Mouse (Mus musculus): ENCODE data around the gene Fbxw2.
"Not testable (repeated sequence)": the region's sequence is repeated elsewhere in the genome, so short reads cannot be mapped to it uniquely, and the experiment has no call there.

Fbxw2 gene

DNA sequence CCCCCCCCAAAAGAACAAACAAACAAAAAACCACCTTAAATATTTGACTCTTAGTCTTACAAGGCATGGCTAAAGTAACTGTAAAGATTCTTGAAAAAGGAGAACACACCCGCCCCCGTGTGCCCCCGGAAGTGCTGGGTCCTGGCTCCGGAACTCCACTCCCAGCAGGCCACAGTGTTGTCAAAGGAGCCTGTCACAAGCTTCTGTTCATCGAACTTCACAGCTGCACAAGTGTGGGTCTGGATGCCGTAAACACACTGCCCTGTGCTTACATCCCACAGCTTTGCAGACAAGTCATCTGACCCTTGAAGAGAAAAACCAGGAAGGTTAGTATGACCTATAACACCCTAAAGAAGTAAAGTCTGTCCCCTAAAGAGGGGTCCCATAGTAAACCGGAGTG lies 13.4 kb downstream of the Fbxw2 start:
- no peak for DNase-seq (ENCODE audit: low read depth, low spot score)

- DNase-seq (ENCODE audit: low read depth, low spot score) = no peak
Measured at GRCm38 (mm10) chr2:34810775-34811174, 15.3 kb downstream of the Fbxw2 start.

DNA sequence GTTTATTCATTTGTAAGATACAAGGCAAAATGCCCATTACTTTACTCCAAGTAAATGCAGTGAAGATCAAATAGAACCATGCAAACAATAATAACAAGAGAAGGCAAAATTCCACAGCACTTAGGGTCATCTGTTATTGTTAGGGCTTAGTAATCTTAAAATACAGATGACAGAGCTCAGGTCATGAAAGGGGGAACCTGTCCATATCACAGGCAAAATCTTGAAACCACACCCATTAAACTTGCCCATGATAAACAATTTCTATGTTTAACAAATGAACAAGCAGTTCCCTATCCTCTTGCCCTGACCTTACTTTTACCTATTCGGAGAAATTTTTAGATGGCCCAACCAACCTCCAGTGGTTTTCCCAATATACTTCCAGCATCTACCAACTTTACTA lies 16.5 kb downstream of the Fbxw2 start:
- no peak for DNase-seq (ENCODE audit: low read depth, low spot score)

- DNase-seq (ENCODE audit: low read depth, low spot score) = no peak
Measured at GRCm38 (mm10) chr2:34808057-34808456, 18.1 kb downstream of the Fbxw2 start.

GRCm38 (mm10) chr2:34805364-34805950 lies 20.7 kb downstream of the Fbxw2 start:
- DNase-seq (ENCODE audit: low read depth, low spot score) = no peak

- peak; percentile 19 for DNase-seq (ENCODE audit: low read depth, low spot score)
Measured at GRCm38 (mm10) chr2:34804815-34805214, 21.3 kb downstream of the Fbxw2 start.

- no peak for DNase-seq (ENCODE audit: low read depth, low spot score)
Measured at GRCm38 (mm10) chr2:34804172-34804571, 21.9 kb downstream of the Fbxw2 start.

DNA sequence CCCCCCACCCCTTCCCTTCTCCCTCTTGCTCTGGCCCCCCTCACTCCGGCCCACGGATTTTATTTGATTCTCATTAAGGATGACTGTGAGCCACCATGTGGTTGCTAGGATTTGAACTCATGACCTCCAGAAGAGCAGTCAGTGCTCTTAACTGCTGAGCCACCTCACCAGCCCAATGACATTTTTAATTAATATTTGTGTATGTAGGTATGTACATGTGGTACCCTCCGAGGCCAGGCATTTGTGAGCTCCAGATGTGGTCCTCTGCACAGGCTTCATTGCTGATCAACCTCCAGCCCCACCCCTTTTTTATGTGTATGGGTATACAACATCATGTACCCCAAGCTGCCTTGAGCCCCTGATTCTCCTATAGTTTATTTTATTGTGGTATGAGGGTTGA lies 22.4 kb downstream of the Fbxw2 start:
- DNase-seq (ENCODE audit: low read depth, low spot score) = no peak

DNA sequence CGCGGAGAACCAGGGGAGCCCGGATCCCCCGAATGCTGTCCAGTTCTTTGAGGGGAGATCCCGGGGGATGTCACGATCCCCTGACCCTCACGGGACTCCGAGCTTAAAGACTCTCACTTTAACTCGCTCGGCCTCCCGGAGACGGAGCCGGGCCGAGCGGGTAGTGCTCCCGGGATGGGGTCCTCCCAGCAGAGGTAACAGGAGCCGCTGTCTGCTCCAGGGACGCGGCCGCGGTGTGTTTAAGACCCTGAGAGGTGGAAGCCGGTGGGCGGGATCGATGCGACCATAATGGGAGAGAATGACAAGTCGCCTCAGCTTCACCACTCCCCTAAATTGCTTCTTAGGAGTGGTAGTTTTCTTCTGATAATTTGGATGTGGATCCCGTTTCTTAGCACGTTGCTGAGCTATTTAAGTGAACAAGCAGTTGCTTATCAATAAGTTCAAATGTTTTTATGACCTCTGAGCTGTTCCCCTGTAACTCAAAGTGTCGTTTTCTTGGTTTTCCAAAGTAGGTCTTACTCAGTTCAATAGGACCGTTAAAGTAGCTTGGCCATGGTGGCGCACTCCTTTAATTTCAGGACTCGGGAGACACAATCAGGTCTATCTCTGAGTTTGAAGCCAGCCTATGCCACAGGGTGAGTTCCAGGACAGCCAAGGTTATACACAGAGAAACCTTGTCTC lies 23.4 kb downstream of the Fbxw2 start:
- peak; percentile 48 for DNase-seq (ENCODE audit: low read depth, low spot score)

GRCm38 (mm10) chr2:34801516-34802482 lies 24.3 kb downstream of the Fbxw2 start:
- DNase-seq (ENCODE audit: low read depth, low spot score) = peak; percentile 100

GRCm38 (mm10) chr2:34800371-34800770 lies 25.7 kb downstream of the Fbxw2 start:
- no peak for DNase-seq (ENCODE audit: low read depth, low spot score)

GRCm38 (mm10) chr2:34799357-34800256 lies 26.5 kb downstream of the Fbxw2 start, which contains the start of gene Rabepk:
Gene Rabepk, minus strand, starts transcription at chr2:34799912.
- DNase-seq (ENCODE audit: low read depth, low spot score) = peak; percentile 91

DNA sequence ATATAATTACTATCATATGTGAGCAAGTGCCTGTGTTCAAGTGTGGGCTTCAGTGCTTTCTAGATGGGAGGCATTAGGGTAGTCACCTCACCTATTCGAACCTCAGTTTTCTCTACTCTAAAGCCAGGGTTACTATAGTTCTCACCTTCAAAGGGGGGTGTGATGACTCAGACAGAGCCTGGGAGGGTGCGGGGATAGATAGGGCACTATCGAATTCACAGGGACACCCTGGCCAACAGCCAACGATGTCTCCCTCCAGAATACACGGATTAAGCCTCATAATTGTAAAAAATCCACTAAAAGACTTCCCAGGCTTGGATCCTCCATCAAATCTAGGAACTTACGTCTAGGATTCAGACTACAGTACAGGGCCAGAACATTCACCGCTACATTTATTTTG lies 30.7 kb downstream of the Fbxw2 start:
- no peak for DNase-seq (ENCODE audit: low read depth, low spot score)

DNA sequence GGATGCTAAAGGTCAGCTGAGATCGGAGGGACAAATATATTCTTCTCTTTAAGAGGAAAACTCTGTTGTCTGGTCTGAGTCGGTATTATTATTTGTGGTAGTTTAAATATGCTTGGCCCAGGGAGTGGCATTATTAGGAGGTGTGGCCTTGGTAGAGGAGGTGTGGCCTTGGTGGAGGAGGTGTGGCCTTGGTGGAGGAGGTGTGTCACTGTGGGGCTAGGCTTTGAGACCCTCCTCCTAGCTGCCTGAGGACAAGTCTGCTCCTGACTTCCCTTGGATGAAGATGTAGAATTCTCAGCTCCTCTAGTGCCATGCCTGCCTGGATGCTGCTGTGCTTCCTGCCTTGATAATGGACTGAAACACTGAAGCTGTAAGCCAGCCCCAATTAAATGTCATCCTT lies 31.6 kb downstream of the Fbxw2 start:
- DNase-seq (ENCODE audit: low read depth, low spot score) = no peak

DNA sequence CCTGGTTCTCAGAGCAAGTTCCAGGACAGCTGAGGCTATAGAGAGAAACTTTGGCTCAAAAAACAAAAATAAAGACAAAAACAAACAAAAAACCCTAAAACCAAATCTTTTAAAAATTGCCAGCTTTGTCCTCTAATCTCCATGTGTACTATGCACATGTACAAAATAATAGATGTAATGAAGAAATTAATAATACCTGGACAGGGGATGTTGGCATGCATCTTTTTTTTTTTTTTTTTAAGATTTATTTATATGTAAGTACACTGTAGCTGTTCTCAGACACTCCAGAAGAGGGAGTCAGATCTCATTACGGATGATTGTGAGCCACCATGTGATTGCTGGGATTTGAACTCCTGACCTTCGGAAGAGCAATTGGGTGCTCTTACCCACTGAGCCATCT lies 33.6 kb downstream of the Fbxw2 start:
- DNase-seq (ENCODE audit: low read depth, low spot score) = not testable (repeated sequence)

DNA sequence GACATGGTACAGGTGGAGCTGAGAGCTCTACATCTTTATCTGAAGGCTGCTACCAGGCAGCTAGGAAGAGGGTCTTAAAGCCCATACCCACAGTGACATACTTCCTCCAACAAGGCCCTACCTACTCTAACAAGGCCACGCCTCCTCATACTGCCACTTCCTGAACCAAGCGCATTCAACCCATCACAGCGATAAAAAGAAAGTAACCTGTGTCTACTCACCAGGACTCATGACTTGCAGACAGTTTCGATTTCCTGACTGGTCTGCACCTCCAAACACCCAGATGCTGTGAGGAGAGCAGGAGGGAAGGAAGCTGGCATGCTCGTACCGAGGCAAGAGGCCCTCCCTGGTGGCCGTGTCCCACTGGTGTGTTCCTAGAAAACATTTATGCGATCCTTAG lies 35.8 kb downstream of the Fbxw2 start:
- DNase-seq (ENCODE audit: low read depth, low spot score) = no peak

GRCm38 (mm10) chr2:34784085-34784484 lies 42.0 kb downstream of the Fbxw2 start:
- DNase-seq (ENCODE audit: low read depth, low spot score) = peak; percentile 51

DNA sequence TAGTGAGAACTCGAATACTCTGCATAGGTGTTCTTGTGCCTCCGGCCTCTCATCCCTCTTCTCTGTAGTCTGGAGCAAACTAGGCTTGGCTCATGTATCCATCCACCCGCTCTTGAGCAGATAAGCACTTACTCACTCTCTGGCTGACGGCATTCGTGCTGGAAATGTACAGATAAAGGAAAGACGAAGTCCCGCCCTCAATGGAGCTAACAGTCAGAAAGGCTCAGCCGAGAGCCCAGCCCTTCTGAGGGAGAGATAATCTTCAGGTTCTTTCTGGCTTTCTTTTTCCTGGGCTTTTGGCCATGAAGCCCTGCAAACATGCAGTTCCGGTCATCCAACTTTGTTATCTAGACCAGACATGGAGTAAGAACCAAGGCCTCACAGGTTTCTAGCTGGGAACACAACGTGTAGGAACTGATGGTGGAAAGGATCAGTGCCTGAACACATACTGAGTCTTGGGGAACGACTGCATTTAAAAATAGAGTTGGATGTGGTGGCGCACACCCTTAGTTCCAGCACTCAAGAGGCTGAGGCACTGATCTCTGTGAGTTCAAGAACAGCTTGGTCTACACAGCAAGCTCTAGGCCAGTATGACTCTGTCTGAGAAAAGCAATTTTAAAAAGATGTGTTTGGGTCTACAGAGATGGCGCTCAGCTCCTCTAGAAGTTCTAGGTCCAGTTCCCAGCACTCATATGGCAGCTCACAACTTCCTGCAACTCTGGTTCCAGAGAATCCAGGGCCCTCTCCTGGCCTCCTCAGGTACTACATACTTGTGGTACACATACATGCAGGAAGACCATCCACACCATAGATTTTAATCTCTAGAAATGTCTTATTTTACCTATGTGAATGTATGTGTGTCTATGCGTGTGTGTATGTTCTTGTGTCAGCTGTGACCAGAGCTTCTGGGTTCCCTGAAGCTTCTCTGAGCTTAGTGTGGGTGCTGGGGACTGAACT lies 42.8 kb downstream of the Fbxw2 start:
- peak; percentile 10 for DNase-seq (ENCODE audit: low read depth, low spot score)

GRCm38 (mm10) chr2:34777237-34777868 lies 48.8 kb downstream of the Fbxw2 start:
- no peak for DNase-seq (ENCODE audit: low read depth, low spot score)

DNA sequence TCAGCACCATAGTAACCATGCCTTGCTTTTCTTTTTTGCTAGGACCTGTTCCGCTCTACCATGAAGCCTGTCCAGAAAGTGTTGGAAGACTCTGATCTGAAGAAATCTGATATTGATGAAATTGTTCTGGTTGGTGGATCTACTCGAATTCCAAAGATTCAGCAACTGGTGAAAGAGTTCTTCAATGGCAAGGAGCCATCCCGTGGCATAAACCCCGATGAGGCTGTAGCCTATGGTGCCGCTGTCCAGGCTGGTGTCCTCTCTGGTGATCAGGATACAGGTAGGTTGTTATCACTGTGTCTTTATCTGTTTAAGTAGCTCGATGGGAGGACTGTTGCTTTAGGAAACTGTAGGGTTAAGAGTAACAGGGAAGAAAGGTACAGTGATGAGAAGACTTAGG lies 51.6 kb downstream of the Fbxw2 start:
- DNase-seq (ENCODE audit: low read depth, low spot score) = no peak

Measured in brain, adult 2 months (tissue).